Mouse (Mus musculus) layer of hippocampus, postnatal 10 days (tissue): ENCODE data around the gene Metrnl. TPM values are rescaled to one million over a fixed set of nuclear protein-coding genes. Genes with fewer than 3 reads are reported as not detected.
"Not testable (repeated sequence)": the region's sequence is repeated elsewhere in the genome, so short reads cannot be mapped to it uniquely, and the experiment has no call there.

Experiments
- DNase-seq, 2 experiments: peaks; one replicate each; pipeline ENCODE4 v3.0.0; 2021; ENCODE audit warnings: low spot score in 2 of 2
- long read RNA-seq: library from polyadenylated mRNA; stranded (forward); transcript quantifications from one replicate; pipeline ENCODE4 v2.0.0, GENCODE M21; 2023
- total RNA-seq, 2 experiments: library from RNA; stranded (reverse); gene quantifications; 2 replicates each; pipeline ENCODE4 v1.2.3; 2021

Gene Metrnl
- 10 to 100 TPM; 13.1 to 14.3 TPM for total RNA-seq
- long read RNA-seq, transcript Metrnl-201 (4 exons, 1,401 nt) = major isoform, 19 of 26 reads
- long read RNA-seq, partial matches to known transcripts = 1 of 26 reads
- long read RNA-seq, other reads (novel, unspliced or antisense) = 6 of 26 reads

DNA sequence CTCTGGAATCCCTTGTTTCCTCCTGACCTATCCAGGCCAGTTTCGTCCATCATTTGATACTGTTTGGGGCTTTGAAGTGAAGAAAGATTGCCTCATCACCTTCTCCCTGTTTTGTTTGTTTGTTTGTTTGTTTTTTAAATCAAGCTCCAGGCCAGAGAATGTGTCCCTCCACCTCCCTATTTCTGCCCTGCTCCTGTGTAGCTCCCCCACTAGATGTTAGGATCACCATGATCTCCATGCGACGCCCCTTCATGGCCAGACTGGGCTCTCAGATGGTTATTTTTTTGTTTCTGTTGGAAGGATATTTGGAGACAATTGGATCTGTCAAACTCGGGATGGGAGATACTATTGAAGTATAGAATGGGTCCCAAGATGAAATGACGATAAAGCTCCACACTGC is at the start of gene Metrnl:
Gene Metrnl (plus strand): TSS at position 301 of the 400 bp plus-strand sequence.
- DNase-seq = no peak

GRCm38 (mm10) chr11:121651556-121651955 is 49.8 kb upstream of the Metrnl start:
- DNase-seq = no peak

DNA sequence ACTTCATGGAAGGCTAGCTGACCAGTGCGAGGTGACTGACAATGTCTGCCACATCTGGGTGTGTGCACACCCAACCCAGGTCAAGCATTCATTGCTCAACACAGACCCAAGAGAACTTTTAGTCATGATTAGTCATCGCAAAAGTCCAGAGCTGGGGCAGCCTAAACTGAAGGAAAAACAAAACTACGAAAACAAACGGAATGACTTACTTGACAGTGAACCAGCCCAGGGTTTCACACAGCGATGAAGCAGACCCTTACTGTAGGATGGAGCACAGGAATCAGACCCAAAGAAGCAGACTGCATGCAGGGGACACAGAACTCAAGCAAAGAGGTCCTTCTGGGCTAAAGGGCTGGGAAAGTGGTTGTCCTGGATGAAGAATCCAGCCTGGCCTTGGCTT is 49.4 kb upstream of the Metrnl start:
- DNase-seq = no peak

DNA sequence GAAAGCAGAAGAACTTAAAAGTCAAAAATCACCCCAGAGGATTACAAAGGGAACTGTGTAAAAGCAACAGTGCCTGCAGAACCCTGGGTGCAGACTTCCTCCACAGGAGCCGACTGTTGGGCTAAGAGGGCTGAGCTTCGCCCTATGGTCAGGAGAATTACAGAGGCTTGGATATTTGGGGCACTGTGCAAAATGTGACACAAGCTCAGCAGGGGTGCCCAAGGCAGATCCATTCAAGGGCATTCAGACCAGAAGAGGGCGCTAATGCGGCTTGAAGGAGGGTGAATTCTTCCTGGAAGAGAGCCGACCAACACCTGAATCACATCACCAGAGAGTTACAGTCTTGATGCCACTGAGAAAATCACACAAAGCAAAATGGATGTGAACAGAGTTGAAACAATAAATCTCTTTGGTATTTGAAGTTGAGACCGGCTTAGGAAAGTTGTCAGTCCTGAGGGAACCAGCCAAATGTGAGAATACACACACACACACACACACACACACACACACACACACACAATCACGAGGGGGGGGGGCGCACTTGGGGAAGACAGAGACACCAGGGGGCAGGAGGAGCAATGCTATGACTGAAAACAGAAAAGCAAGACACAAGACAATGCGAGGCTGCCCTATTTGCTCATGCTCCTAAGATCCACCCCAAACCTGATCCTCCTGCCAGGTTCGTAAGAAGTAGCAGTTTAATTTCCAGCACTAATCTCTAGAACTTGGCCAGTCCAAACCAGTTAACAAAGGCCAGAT is 48.6 kb upstream of the Metrnl start:
- peak; percentile 61 to 69 for DNase-seq

- no peak for DNase-seq
These were observed 47.7 kb upstream of the Metrnl start for GRCm38 (mm10) chr11:121653631-121654030.

DNA sequence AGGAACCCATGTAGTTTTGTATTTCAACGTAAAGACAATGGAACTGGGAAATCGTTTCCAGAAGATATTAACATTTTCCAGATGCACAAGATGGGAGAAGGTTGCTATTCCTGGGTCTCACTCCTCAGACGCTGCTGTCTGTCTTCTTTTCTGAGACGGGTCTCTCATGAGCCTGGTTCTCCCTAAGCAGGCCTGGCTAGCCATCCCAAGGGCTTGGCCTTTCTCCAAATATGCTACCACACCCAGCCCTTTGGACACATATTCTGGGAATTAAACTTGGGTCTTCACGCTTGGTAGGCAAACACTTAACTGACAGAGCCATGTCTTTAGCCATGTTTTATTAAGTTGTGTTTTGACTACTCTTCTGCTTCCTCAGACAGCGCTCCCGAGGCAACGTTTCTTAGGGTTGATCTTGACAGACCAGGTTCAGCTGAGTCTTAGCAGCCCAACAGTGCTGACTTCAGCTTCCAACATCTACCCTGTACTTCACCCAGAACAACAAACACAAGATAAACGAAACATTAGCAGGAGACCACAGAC is 46.9 kb upstream of the Metrnl start:
- no peak for DNase-seq

- DNase-seq = no peak
These were observed 46.1 kb upstream of the Metrnl start for GRCm38 (mm10) chr11:121655166-121655806.

GRCm38 (mm10) chr11:121655807-121656511 is 45.4 kb upstream of the Metrnl start:
- DNase-seq = no peak

- DNase-seq = no peak
These were observed 43.2 kb upstream of the Metrnl start for GRCm38 (mm10) chr11:121658151-121658550.

DNA sequence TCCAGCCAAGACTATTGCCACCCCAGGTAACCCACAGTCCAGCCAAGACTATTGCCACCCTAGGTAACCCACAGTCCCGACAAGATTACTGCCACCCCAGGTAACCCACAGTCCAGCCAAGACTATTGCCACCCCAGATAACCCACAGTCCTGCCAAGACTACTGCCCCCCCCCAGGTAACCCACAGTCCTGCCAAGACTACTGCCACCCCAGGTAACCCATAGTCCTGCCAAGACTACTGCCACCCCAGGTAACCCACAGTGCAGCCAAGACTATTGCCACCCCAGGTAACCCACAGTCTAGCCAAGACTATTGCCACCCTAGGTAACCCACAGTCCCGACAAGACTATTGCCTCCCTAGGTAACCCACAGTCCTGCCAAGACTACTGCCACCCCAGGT is 40.7 kb upstream of the Metrnl start:
- not testable (repeated sequence) for DNase-seq

DNA sequence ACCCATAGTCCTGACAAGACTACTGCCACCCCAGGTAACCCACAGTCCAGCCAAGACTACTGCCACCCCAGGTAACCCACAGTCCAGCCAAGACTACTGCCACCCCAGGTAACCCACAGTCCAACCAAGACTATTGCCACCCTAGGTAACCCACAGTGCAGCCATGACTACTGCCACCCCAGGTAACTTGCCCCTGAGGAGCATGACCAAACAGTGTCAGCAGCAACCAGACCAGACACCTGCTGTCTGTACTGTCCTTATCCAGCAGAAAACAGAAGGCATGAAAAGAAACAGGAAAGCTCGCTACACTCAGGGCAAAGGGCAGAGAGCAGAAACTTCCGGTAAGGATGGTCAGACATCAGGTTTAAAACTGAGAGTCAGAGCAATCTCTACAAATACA is 40.2 kb upstream of the Metrnl start:
- DNase-seq = no peak

- DNase-seq = no peak
These were observed 33.8 kb upstream of the Metrnl start for GRCm38 (mm10) chr11:121667541-121667940.

GRCm38 (mm10) chr11:121668776-121669175 is 32.6 kb upstream of the Metrnl start:
- no peak for DNase-seq

DNA sequence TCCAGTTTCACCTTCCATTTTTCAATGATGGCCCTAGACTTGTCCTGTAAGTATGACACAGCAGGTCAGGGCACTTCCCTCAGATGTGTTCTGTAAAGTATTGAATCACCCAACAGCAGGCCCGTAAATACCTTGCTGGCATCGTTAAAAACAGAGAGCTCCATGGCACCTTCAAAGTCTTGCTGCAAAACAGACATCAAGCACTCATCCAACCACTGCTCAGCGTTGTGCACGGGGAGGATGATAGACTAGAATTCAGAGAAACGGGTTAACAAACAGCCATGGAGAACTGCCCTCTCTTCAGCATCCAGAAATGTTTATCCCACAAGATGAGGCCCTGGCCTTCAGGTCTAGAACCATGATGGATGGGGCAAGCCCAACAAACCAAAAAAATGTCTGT is 30.4 kb upstream of the Metrnl start:
- DNase-seq = no peak

- DNase-seq = no peak
These were observed 28.9 kb upstream of the Metrnl start for GRCm38 (mm10) chr11:121672312-121672989.

DNA sequence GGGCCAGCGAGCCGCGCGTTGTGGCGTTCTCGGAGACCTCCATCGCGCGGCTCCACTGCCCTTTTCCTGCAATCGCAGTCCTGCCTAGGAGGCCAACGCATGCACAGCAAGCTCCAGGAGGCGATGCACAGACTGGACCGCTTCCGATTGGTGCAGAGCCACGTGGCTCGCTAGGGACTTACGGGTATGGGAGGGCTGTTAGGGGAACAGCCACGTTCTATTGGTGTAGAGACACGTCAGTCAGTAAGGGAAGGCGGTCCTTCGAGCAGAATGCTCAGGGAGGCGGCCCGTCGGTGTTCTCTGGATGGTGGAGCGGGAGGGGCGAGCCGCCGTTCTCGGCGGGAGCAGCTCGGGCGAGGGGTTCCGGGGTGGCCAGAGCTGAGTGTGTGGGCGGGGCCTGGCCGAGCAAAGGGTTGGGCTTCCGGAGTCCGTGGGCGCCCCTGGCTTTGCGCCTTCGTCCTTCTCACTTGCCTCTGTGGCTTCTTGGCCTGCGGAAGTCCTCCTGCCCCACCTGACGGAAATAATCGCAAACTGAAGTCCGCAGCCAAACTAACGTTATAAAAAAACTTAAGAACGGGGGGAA is 28.3 kb upstream of the Metrnl start, which contains the start of gene B3gntl1:
Gene B3gntl1 (minus strand): TSS at position 164 of the 583 bp plus-strand sequence.
- DNase-seq = peak; percentile 100

GRCm38 (mm10) chr11:121673629-121674028 is 27.7 kb upstream of the Metrnl start:
- no peak for DNase-seq

DNA sequence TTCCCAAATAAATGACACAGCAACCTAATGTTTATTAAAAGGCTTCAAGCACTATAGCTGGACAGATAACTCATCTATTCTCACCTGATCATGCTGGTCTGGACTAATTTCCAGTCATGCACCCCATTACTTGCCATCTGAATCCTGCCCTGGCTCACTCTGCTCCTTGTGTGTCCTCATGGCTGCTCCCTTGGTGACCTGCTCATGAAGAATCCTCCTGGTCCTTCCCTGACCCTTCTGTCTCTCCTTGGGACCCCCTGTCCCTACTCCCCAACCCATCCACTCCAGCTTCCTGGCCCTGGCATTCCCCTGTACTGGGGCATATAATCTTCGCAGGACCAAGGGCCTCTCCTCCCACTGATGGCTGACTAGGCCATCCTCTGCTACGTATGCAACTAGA is 24.5 kb upstream of the Metrnl start:
- DNase-seq = no peak

DNA sequence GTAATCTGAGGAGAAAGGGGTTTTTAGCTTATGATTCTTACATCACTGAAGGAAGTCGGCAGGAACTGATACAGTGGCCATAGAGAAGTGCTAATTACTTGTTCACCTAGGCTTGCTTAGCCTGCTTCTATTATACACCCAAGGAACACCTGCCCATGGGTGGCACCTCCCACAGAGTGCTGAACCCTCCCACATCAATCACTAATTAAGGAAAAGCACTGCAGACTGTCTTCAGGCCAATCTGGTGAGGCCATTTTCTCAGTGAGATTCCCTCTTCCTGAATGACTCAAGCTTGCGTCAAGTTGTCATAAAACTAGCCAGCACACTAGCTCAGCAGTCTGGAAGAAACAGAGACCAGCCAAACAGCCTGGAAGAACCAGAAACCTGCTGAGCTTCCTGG is 21.8 kb upstream of the Metrnl start:
- no peak for DNase-seq

DNA sequence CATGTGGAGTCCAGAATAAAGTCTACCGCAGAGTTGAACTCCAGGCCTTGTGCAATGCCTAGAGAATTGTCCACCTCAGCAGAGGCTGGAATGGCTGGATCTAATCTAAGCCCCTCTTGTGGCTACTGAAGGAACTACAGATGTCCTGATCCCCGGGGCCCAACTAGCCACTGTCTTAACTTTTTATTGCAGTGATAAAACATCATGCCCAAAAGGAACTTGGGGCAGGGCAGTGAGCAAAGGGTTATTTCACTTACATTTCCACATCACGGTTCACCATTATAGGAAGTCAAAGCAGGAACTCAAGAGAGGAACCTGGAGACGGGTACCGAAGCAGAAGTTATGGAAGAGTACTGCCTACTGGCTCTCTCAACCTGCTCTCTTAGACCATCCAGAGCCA is 20.6 kb upstream of the Metrnl start:
- no peak for DNase-seq

GRCm38 (mm10) chr11:121683243-121683642 is 18.1 kb upstream of the Metrnl start:
- peak; percentile 35 to 57 for DNase-seq
